Mouse (Mus musculus): Measurements from ENCODE around the gene Tmem260. TPM values are rescaled to one million over a fixed set of nuclear protein-coding genes. Genes with fewer than 3 reads are reported as not detected.

Tmem260 gene
- polyA plus RNA-seq, 1 experiment from 2014 or later, result 21.5 TPM

- H3K4me3 ChIP-seq (ENCODE audit: low read depth, low read length), result no peak overlapping the region
- no peak for ATAC-seq (ENCODE audit: low read depth)
- no peaks in the 10 kb centered on the region for H3K9me3 ChIP-seq (ENCODE audit: control insufficient read depth, low read length)
- no peak overlapping the region for H3K4me2 ChIP-seq (ENCODE audit: low read depth, low read length)
- no peaks in the 10 kb centered on the region for H3K4me1 ChIP-seq (ENCODE audit: control insufficient read depth, insufficient read depth, low read length)
- H3K36me3 ChIP-seq (ENCODE audit: control insufficient read depth, insufficient read depth, low read length), result peaks cover 2% of the 10 kb centered on the region; the same call in 1 of the 2 replicates
- no peak overlapping the region for H3K9ac ChIP-seq (ENCODE audit: low read depth, low read length)
- DNase-seq (ENCODE audit: low spot score), result no peak
- WGBS, result 74% methylated on average over 8 of the region's 8 CpGs
- H3K27me3 ChIP-seq (replicated peaks; ENCODE audit: control insufficient read depth, insufficient read depth, low read length), result no peaks in the 10 kb centered on the region
- no peak overlapping the region for H3K27ac ChIP-seq (replicated peaks; ENCODE audit: low read depth, low read length)
These were observed 69.6 kb downstream of the Tmem260 start for GRCm38 (mm10) chr14:48515538-48515937.

DNA sequence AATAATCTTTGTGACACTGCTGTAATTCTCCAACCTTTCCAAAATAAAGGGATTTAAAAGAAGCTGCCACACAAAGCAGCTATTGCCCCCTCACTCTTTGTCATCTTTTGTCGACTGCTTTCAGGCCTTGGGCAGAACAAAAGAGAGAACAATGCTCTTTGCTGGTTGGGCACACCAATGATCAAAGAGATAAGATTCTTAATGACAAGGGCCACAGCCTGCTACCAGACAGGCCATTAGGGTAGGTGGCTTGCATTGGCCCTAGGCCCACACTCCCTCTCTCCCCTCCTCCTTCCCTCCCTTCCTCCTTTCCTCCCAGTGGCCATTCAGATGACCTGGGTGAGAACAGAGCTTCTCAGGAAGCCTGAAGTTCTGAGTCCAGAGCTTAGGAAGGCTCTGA lies 77.4 kb downstream of the Tmem260 start:
- WGBS, result 6% methylated on average over 1 of the region's 1 CpGs
- Histone ChIP-seq H3K9me3 (ENCODE audit: control insufficient read depth, low read length) (no peaks in the 10 kb centered on the region), H3K4me3 (ENCODE audit: low read depth, low read length) (no peak overlapping the region), H3K9ac (ENCODE audit: low read depth, low read length) (no peak overlapping the region), H3K27me3 (replicated peaks; ENCODE audit: control insufficient read depth, insufficient read depth, low read length) (no peaks in the 10 kb centered on the region), H3K4me1 (ENCODE audit: control insufficient read depth, insufficient read depth, low read length) (no peaks in the 10 kb centered on the region), H3K36me3 (ENCODE audit: control insufficient read depth, insufficient read depth, low read length) (no peaks in the 10 kb centered on the region), H3K27ac (replicated peaks; ENCODE audit: low read depth, low read length) (no peak overlapping the region), H3K4me2 (ENCODE audit: low read depth, low read length) (no peak overlapping the region)
- no peak for DNase-seq (ENCODE audit: low spot score)
- ATAC-seq (ENCODE audit: low read depth), result no peak

DNA sequence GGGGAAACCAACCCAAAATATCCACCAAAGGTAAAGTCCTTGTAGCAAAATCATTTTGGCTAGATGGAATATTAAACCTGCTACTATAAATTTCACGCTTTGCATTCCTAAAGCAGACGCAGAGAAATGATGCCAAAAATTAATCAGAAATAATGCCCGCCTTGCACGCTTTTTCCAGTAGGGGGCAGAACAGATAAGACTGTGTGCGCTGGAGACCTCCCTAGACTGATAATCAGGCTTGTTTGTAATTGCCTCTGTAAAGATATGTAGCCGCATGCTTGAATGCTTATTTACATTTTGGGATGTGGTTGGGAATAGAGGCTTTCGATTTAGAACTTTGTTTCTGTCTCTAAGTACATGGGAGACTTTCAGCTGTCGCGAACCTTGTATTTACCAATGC lies 78.2 kb downstream of the Tmem260 start:
- Histone ChIP-seq H3K27me3 (replicated peaks; ENCODE audit: control insufficient read depth, insufficient read depth, low read length) (no peaks in the 10 kb centered on the region), H3K9me3 (ENCODE audit: control insufficient read depth, low read length) (no peaks in the 10 kb centered on the region), H3K9ac (ENCODE audit: low read depth, low read length) (no peak overlapping the region), H3K4me2 (ENCODE audit: low read depth, low read length) (no peak overlapping the region), H3K27ac (replicated peaks; ENCODE audit: low read depth, low read length) (no peak overlapping the region), H3K4me3 (ENCODE audit: low read depth, low read length) (no peak overlapping the region), H3K36me3 (ENCODE audit: control insufficient read depth, insufficient read depth, low read length) (no peaks in the 10 kb centered on the region), H3K4me1 (ENCODE audit: control insufficient read depth, insufficient read depth, low read length) (no peaks in the 10 kb centered on the region)
- 39% methylated on average over 9 of the region's 9 CpGs for WGBS
- DNase-seq (ENCODE audit: low spot score) (peak; percentile 53), ATAC-seq (ENCODE audit: low read depth) (no peak)

GRCm38 (mm10) chr14:48525055-48525454 lies 79.1 kb downstream of the Tmem260 start:
- Histone ChIP-seq H3K27ac (replicated peaks; ENCODE audit: low read depth, low read length) (no peak overlapping the region), H3K27me3 (replicated peaks; ENCODE audit: control insufficient read depth, insufficient read depth, low read length) (no peaks in the 10 kb centered on the region), H3K36me3 (ENCODE audit: control insufficient read depth, insufficient read depth, low read length) (no peaks in the 10 kb centered on the region), H3K9ac (ENCODE audit: low read depth, low read length) (no peak overlapping the region), H3K9me3 (ENCODE audit: control insufficient read depth, low read length) (no peaks in the 10 kb centered on the region), H3K4me1 (ENCODE audit: control insufficient read depth, insufficient read depth, low read length) (no peaks in the 10 kb centered on the region), H3K4me3 (ENCODE audit: low read depth, low read length) (no peak overlapping the region), H3K4me2 (ENCODE audit: low read depth, low read length) (no peak overlapping the region)
- WGBS, result 47% methylated on average over 6 of the region's 6 CpGs
- ATAC-seq (ENCODE audit: low read depth) (peak; percentile 75; the same call in 1 of the 2 replicates), DNase-seq (ENCODE audit: low spot score) (peak; percentile 56)

DNA sequence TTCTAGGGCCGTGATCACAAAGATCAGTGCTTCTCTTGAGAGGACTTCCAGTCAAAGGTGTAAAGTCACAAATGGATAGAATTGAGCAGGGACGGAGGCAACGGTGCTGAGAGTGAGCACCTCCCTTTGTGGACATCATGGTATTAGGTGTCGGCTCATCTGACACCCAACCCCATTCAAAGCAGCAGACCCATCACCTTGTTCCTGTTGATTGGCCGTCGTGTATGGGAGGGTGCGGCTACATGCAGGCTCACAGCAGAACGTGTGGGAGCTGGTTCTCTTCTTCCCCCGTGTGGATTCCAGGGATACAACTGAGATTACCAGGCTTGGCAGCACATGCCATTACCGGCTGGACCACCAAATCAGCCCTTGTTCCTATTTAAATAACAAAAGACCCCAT lies 84.7 kb downstream of the Tmem260 start:
- 67% methylated on average over 10 of the region's 10 CpGs for WGBS

DNA sequence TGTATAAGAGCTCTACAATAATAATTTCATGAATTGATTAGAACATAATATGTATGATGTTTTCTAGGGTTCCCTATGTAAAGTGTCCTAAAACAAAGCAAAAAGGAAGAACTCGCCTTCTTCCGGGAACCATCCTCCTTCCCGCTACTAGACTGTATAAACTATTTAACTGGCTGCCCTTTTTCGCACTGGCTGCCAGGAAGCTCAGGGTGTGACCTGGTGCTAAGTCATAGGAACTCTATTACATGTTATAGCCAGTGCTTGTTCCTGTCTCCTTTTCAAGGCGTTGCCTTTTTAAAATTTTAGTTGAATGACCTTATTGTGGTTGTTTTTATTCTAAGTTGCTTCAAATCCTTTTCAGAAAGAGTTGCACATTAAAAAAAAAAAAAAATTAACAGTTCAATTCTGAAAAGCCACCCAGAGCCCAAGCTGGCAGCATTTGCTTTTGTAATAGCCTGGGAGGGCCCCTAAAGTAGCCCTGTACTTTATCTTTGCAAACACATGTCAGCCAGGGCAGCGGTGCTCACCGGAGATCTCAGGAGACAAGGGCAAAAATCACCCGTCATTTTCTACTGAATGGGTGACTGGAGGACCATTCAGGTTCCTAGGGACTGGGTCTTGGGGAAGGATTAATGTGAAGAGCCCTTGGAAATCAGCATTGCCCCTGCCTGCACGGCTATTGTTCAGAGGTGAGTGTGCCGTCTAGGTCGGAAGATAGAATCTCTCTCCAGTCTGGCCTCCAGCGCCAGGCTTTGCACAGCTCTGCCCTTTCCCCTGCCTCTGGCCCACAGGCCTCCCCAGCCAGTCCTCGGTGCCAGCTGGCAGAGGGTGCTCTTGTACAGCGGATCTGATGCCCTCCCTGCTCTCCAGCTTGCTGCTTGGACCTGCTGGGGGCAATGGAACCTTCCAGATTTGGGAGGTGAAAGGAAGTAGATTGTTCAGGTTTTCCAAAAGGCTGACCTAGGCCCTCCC lies 92.2 kb downstream of the Tmem260 start:
- Histone ChIP-seq H3K27ac (replicated peaks; ENCODE audit: low read depth, low read length) (no peak overlapping the region), H3K36me3 (ENCODE audit: control insufficient read depth, insufficient read depth, low read length) (no peaks in the 10 kb centered on the region), H3K9ac (ENCODE audit: low read depth, low read length) (no peak overlapping the region), H3K4me3 (ENCODE audit: low read depth, low read length) (no peak overlapping the region), H3K4me2 (ENCODE audit: low read depth, low read length) (no peak overlapping the region), H3K4me1 (ENCODE audit: control insufficient read depth, insufficient read depth, low read length) (no peaks in the 10 kb centered on the region), H3K9me3 (ENCODE audit: control insufficient read depth, low read length) (no peaks in the 10 kb centered on the region), H3K27me3 (replicated peaks; ENCODE audit: control insufficient read depth, insufficient read depth, low read length) (peaks cover 7% of the 10 kb centered on the region)
- peak; percentile 48; the same call in 1 of the 2 replicates for ATAC-seq (ENCODE audit: low read depth)
- DNase-seq (ENCODE audit: low spot score), result no peak
- WGBS, result 72% methylated on average over 14 of the region's 14 CpGs

More for the DNA sequence above, 84.7 kb downstream of the Tmem260 start:
- no peaks in the 10 kb centered on the region for H3K4me1 ChIP-seq (ENCODE audit: control insufficient read depth, insufficient read depth, low read length)
- no peaks in the 10 kb centered on the region for H3K9me3 ChIP-seq (ENCODE audit: control insufficient read depth, low read length)
- no peaks in the 10 kb centered on the region for H3K36me3 ChIP-seq (ENCODE audit: control insufficient read depth, insufficient read depth, low read length)
- H3K9ac ChIP-seq (ENCODE audit: low read depth, low read length), result no peak overlapping the region
- H3K4me2 ChIP-seq (ENCODE audit: low read depth, low read length), result no peak overlapping the region
- ATAC-seq (ENCODE audit: low read depth), result no peak
- no peak overlapping the region for H3K4me3 ChIP-seq (ENCODE audit: low read depth, low read length)
- no peak overlapping the region for H3K27ac ChIP-seq (replicated peaks; ENCODE audit: low read depth, low read length)
- no peak for DNase-seq (ENCODE audit: low spot score)
- H3K27me3 ChIP-seq (replicated peaks; ENCODE audit: control insufficient read depth, insufficient read depth, low read length), result no peaks in the 10 kb centered on the region

DNA sequence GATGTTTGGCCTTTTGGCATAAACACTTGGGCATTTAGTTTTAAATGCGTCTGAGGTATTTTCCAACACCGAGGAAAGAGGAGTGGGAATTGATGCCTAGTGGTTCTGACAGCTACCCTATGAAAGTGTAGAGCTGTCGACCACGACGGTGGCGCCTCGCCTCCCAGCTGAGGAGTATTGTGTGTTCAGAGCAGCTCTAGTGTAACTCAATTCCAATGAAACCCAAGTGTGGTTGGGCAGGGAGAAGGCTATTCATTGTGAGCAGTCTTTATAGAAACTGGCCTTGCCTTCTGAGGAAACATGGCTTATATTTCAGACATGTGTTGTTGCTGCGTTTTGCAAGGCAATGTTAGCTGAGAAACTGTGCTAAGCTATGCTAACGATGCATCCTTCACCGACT lies 99.2 kb downstream of the Tmem260 start:
- no peak overlapping the region for H3K4me2 ChIP-seq (ENCODE audit: low read depth, low read length)
- peak; percentile 58 for DNase-seq (ENCODE audit: low spot score)
- H3K9ac ChIP-seq (ENCODE audit: low read depth, low read length), result no peak overlapping the region
- no peak overlapping the region for H3K4me3 ChIP-seq (ENCODE audit: low read depth, low read length)
- no peaks in the 10 kb centered on the region for H3K9me3 ChIP-seq (ENCODE audit: control insufficient read depth, low read length)
- H3K27ac ChIP-seq (replicated peaks; ENCODE audit: low read depth, low read length), result no peak overlapping the region
- H3K36me3 ChIP-seq (ENCODE audit: control insufficient read depth, insufficient read depth, low read length), result no peaks in the 10 kb centered on the region
- WGBS, result 56% methylated on average over 10 of the region's 10 CpGs
- ATAC-seq (ENCODE audit: low read depth), result peak; percentile 91
- H3K4me1 ChIP-seq (ENCODE audit: control insufficient read depth, insufficient read depth, low read length), result no peaks in the 10 kb centered on the region
- H3K27me3 ChIP-seq (replicated peaks; ENCODE audit: control insufficient read depth, insufficient read depth, low read length), result peaks cover 4% of the 10 kb centered on the region; the same call in 1 of the 2 replicates

DNA sequence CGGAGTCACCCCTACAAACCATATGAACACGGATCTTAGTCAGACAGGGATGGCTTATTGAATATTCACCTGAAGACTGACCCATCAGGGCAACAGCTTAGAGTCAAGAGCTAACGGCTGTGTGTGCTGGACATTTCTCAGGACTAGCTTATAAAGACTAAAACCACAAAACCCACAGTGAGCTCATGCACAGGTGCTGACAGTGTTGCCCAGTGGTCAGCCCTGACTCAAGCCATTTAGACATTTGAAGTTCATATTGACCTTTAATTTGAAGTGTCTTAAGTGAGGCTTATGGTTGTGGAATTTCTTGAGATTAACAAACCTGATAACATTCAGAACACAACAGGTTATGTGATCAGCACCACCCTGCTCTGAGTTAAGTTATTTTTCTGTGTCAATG lies 100.1 kb downstream of the Tmem260 start:
- Histone ChIP-seq H3K9ac (ENCODE audit: low read depth, low read length) (no peak overlapping the region), H3K9me3 (ENCODE audit: control insufficient read depth, low read length) (no peaks in the 10 kb centered on the region), H3K27me3 (replicated peaks; ENCODE audit: control insufficient read depth, insufficient read depth, low read length) (peaks cover 4% of the 10 kb centered on the region; the same call in 1 of the 2 replicates), H3K4me2 (ENCODE audit: low read depth, low read length) (no peak overlapping the region), H3K4me1 (ENCODE audit: control insufficient read depth, insufficient read depth, low read length) (no peaks in the 10 kb centered on the region), H3K4me3 (ENCODE audit: low read depth, low read length) (no peak overlapping the region), H3K27ac (replicated peaks; ENCODE audit: low read depth, low read length) (no peak overlapping the region), H3K36me3 (ENCODE audit: control insufficient read depth, insufficient read depth, low read length) (no peaks in the 10 kb centered on the region)
- WGBS, result 86% methylated on average over 3 of the region's 3 CpGs
- ATAC-seq (ENCODE audit: low read depth), result no peak
- no peak for DNase-seq (ENCODE audit: low spot score)

DNA sequence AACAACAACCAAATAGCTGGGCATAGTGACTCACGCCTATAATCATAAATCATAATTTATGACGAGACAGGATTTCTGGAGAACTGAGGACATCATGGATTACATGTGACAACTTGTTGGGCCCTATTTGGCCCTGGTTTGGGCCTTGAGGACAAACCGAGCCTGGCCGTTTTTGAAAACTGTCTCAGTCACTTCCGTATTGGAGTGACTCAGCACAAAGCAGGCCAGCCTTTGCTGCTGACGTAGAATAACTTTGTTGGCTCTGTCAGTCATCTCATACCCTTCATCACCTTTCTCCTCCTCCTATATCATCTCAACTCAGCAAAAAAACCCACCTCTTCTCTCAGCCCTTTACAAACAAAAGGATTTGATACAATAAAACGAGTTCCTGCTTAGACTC lies 103.8 kb downstream of the Tmem260 start:
- Histone ChIP-seq H3K4me3 (ENCODE audit: low read depth, low read length) (no peak overlapping the region), H3K27me3 (replicated peaks; ENCODE audit: control insufficient read depth, insufficient read depth, low read length) (no peaks in the 10 kb centered on the region), H3K9me3 (ENCODE audit: control insufficient read depth, low read length) (no peaks in the 10 kb centered on the region), H3K4me2 (ENCODE audit: low read depth, low read length) (no peak overlapping the region), H3K9ac (ENCODE audit: low read depth, low read length) (no peak overlapping the region), H3K27ac (replicated peaks; ENCODE audit: low read depth, low read length) (no peak overlapping the region), H3K4me1 (ENCODE audit: control insufficient read depth, insufficient read depth, low read length) (no peaks in the 10 kb centered on the region), H3K36me3 (ENCODE audit: control insufficient read depth, insufficient read depth, low read length) (no peaks in the 10 kb centered on the region)
- 71% methylated on average over 7 of the region's 7 CpGs for WGBS
- no peak for ATAC-seq (ENCODE audit: low read depth)
- DNase-seq (ENCODE audit: low spot score), result no peak
